Mouse (Mus musculus) midbrain, embryonic 12.5 days (tissue): ENCODE measurements at regions not wholly inside any gene's neighbourhood (a gene's known extent, or its start where the extent isn't known, plus 50 kb on each side); places are given as distances from the start of the nearest gene placed in this dataset.

Source experiments
- ATAC-seq: fragments of 200-750 bp; cut with Nextera tagmentation; 2 replicates; pipeline ENCODE4 v1.8.0; 2017; ENCODE audit warnings: low read depth, moderate TSS enrichment, moderate library complexity; ENCODE audit not compliant: low FRiP score
- H3K27ac ChIP-seq: fragments of 300-500 bp; sonication (generic); replicated peaks from 2 replicates; pipeline ENCODE4 v1.5.1; 2016; ENCODE audit warnings: mild to moderate bottlenecking
- H3K27me3 ChIP-seq: fragments of 300-500 bp; sonication (generic); 2 replicates; pipeline ENCODE4 v1.6.1; 2016; ENCODE audit warnings: mild to moderate bottlenecking
- H3K36me3 ChIP-seq: fragments of 300-500 bp; sonication (generic); 2 replicates; pipeline ENCODE4 v1.6.1; 2016
- H3K4me1 ChIP-seq: fragments of 300-500 bp; sonication (generic); 2 replicates; pipeline ENCODE4 v1.6.1; 2016
- H3K4me2 ChIP-seq: fragments of 300-500 bp; sonication (generic); replicated peaks from 2 replicates; pipeline ENCODE4 v1.6.1; 2016; ENCODE audit warnings: mild to moderate bottlenecking, moderate library complexity
- H3K4me3 ChIP-seq: fragments of 300-500 bp; sonication (generic); 2 replicates; pipeline ENCODE4 v1.5.1; 2016; ENCODE audit warnings: mild to moderate bottlenecking
- H3K9ac ChIP-seq: fragments of 300-500 bp; sonication (generic); replicated peaks from 2 replicates; pipeline ENCODE4 v1.6.1; 2016; ENCODE audit warnings: mild to moderate bottlenecking, moderate library complexity
- H3K9me3 ChIP-seq: fragments of 300-500 bp; sonication (generic); 2 replicates; pipeline ENCODE4 v1.6.1; 2016; ENCODE audit warnings: mild to moderate bottlenecking
- WGBS: fragments of 180-500 bp; shearing (Covaris S2); methylation state at CpG from one replicate; pipeline ENCODE4 v1.1.7; 2016; 5-methylcytosine and 5-hydroxymethylcytosine counted together

- peak; percentile 28; the same call in 1 of the 2 replicates for ATAC-seq
- Histone ChIP-seq H3K9me3 (no peaks in the 10 kb centered on the region), H3K27ac (peak overlapping the region; percentile 90), H3K4me1 (peaks cover 25% of the 10 kb centered on the region), H3K36me3 (no peaks in the 10 kb centered on the region), H3K9ac (no peak overlapping the region), H3K4me3 (no peak overlapping the region), H3K27me3 (no peaks in the 10 kb centered on the region), H3K4me2 (peak overlapping the region; percentile 32)
- WGBS = 21% methylated on average over 12 of the region's 12 CpGs
Measured at GRCm38 (mm10) chr4:81727735-81728581, 285.3 kb upstream of the Mpdz start.

DNA sequence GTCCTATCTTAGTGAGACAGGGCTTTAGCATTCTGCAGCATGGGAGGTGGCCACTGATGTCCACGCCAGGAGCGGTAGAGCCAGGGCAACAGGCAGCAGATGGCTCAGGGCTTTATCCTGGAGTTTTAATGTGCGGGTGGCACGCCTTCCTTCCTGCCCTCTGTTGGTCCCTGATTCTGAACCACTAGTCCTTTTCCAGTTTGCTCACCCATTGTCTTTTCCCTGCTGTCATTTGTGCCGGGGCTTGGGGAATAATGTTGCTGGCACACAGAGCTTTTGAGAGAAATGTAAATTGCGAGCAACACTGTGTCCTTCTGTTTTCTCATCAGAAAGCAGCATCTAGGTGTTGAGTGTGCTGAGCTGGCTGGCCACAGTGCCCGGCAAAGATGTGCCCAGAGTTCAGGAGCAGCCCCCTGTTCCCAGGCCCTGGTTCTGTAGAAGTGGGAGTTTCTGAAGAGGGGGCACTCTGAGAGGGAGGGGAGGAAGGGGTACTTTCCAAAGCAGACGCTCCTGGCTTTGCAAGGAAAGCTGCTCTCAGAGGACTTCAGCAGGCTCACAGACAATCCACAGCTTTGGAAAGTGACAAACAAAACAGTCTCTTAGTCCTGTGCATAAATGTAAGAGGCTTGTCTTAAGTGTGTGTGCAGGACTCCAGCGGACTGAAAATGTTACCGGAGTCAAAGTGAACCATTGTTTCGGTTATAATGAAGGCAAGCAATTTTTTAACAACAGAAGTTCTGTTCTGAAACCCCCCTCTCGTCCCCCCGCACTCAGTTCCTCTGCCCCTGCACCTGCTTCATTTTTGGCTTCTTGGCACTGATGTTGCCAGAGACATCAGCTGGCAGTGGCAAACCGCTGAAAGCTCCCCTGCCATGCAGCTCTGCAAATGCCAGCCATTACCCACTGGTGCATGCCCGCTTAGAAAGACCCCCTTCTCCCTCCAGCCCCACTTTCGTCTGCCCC is 284.4 kb upstream of the Mpdz start:
- no peak overlapping the region for H3K9ac ChIP-seq
- no peaks in the 10 kb centered on the region for H3K27me3 ChIP-seq
- WGBS = 37% methylated on average over 16 of the region's 16 CpGs
- peaks cover 25% of the 10 kb centered on the region for H3K4me1 ChIP-seq
- H3K4me2 ChIP-seq = peak overlapping the region; percentile 32
- ATAC-seq = peak; percentile 85
- peak overlapping the region; percentile 90 for H3K27ac ChIP-seq
- no peak overlapping the region for H3K4me3 ChIP-seq
- H3K36me3 ChIP-seq = no peaks in the 10 kb centered on the region
- no peaks in the 10 kb centered on the region for H3K9me3 ChIP-seq

DNA sequence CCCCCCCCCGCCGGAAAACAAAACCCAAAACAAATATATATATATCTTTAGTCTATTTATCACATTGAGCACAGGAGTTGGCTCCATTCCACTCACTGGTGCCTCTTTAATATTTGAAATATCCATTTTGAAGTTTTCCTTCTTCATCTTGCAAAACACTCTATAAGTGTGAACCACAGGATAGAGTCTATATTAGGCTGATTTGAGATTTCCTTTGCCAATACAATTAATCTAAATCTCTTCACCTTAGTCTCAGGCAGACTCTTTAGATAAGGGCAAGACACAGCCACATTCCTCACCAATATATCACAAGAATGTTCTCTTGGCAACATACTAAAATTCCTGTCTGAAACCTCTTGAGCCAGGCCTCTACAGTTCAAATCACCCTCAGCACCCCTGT is 282.1 kb upstream of the Mpdz start:
- Histone ChIP-seq H3K27me3 (no peaks in the 10 kb centered on the region), H3K9me3 (no peaks in the 10 kb centered on the region), H3K4me1 (peaks cover 25% of the 10 kb centered on the region), H3K36me3 (no peaks in the 10 kb centered on the region), H3K4me3 (no peak overlapping the region), H3K4me2 (no peak overlapping the region), H3K9ac (no peak overlapping the region), H3K27ac (no peak overlapping the region)
- ATAC-seq = no peak
- 90% methylated on average over 2 of the region's 2 CpGs for WGBS

DNA sequence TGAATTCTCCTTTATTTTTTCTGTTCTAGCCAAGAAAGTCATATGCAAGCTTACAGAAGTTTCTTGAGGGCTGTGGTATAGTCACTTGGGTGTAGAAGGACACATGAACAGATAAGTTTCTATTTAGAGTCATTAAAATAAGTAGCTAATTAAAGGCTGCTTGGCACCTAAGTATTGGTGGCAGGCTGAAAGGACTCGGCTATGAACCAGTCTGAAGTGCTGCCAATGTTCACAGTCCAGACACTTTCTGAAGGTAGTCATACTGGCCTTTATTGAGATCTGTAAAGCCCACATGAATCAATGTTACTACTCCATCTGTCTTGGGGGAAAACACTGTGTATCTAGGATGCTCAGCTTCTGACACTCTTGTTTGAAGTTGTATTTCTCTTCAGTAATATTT is 269.8 kb upstream of the Mpdz start:
- Histone ChIP-seq H3K9me3 (no peaks in the 10 kb centered on the region), H3K9ac (no peak overlapping the region), H3K4me2 (no peak overlapping the region), H3K4me3 (no peak overlapping the region), H3K36me3 (no peaks in the 10 kb centered on the region), H3K27me3 (no peaks in the 10 kb centered on the region), H3K27ac (no peak overlapping the region), H3K4me1 (no peaks in the 10 kb centered on the region)
- ATAC-seq = no peak
- 92% methylated on average over 1 of the region's 1 CpGs for WGBS

GRCm38 (mm10) chr4:81695182-81695581 is 252.6 kb upstream of the Mpdz start:
- H3K9ac ChIP-seq = no peak overlapping the region
- no peak overlapping the region for H3K4me3 ChIP-seq
- no peaks in the 10 kb centered on the region for H3K36me3 ChIP-seq
- H3K4me2 ChIP-seq = no peak overlapping the region
- no peak overlapping the region for H3K27ac ChIP-seq
- ATAC-seq = no peak
- H3K9me3 ChIP-seq = no peaks in the 10 kb centered on the region
- H3K27me3 ChIP-seq = no peaks in the 10 kb centered on the region
- no peaks in the 10 kb centered on the region for H3K4me1 ChIP-seq

- Histone ChIP-seq H3K4me3 (no peak overlapping the region), H3K27me3 (no peaks in the 10 kb centered on the region), H3K36me3 (no peaks in the 10 kb centered on the region), H3K9me3 (no peaks in the 10 kb centered on the region), H3K4me1 (no peaks in the 10 kb centered on the region), H3K27ac (no peak overlapping the region), H3K4me2 (no peak overlapping the region), H3K9ac (no peak overlapping the region)
- WGBS = 86% methylated on average over 2 of the region's 2 CpGs
- no peak for ATAC-seq
Measured at GRCm38 (mm10) chr4:81677205-81677604, 234.6 kb upstream of the Mpdz start.

DNA sequence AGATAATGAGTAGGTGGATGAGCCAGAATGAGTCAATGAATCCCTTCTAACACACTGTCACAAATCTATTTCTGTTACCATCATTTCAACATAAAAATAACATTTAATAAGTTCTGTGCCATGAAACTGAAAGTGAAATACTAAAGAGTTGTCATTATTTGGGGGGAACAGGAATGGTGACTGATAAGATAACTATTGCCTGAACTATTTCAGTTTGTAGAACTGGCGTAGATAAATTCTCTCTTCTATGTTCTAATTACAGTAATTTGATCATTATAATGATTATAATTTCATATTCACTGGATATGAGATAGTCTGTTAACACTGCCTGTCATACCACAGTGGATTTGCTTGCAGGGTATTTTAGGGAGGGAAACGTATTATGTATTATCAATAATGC is 232.3 kb upstream of the Mpdz start:
- Histone ChIP-seq H3K36me3 (no peaks in the 10 kb centered on the region), H3K4me1 (no peaks in the 10 kb centered on the region), H3K4me2 (no peak overlapping the region), H3K9ac (no peak overlapping the region), H3K27me3 (no peaks in the 10 kb centered on the region), H3K4me3 (no peak overlapping the region), H3K9me3 (no peaks in the 10 kb centered on the region), H3K27ac (no peak overlapping the region)
- no peak for ATAC-seq
- WGBS = 90% methylated on average over 2 of the region's 2 CpGs

GRCm38 (mm10) chr4:81673398-81674265 is 231.0 kb upstream of the Mpdz start:
- H3K27ac ChIP-seq = no peak overlapping the region
- 87% methylated on average over 4 of the region's 4 CpGs for WGBS
- no peak for ATAC-seq

GRCm38 (mm10) chr4:81671986-81672385 is 229.4 kb upstream of the Mpdz start:
- no peak overlapping the region for H3K4me2 ChIP-seq
- WGBS = 85% methylated on average over 2 of the region's 2 CpGs
- H3K36me3 ChIP-seq = no peaks in the 10 kb centered on the region
- H3K9me3 ChIP-seq = no peaks in the 10 kb centered on the region
- no peak for ATAC-seq
- H3K27ac ChIP-seq = no peak overlapping the region
- no peaks in the 10 kb centered on the region for H3K27me3 ChIP-seq
- no peak overlapping the region for H3K4me3 ChIP-seq
- peaks cover 5% of the 10 kb centered on the region; the same call in 1 of the 2 replicates for H3K4me1 ChIP-seq
- no peak overlapping the region for H3K9ac ChIP-seq

More at GRCm38 (mm10) chr4:81673398-81674265, 231.0 kb upstream of the Mpdz start:
- no peak overlapping the region for H3K4me2 ChIP-seq
- no peaks in the 10 kb centered on the region for H3K36me3 ChIP-seq
- no peaks in the 10 kb centered on the region for H3K27me3 ChIP-seq
- H3K9ac ChIP-seq = no peak overlapping the region
- no peaks in the 10 kb centered on the region for H3K9me3 ChIP-seq
- no peak overlapping the region for H3K4me3 ChIP-seq
- peaks cover 5% of the 10 kb centered on the region; the same call in 1 of the 2 replicates for H3K4me1 ChIP-seq

GRCm38 (mm10) chr4:81669181-81669580 is 226.6 kb upstream of the Mpdz start:
- Histone ChIP-seq H3K27me3 (no peaks in the 10 kb centered on the region), H3K4me2 (no peak overlapping the region), H3K4me1 (peaks cover 5% of the 10 kb centered on the region; the same call in 1 of the 2 replicates), H3K9ac (no peak overlapping the region), H3K4me3 (no peak overlapping the region), H3K27ac (0 out of 2 replicates have a peak overlapping the region, but pooled peaks have one; percentile 4), H3K36me3 (no peaks in the 10 kb centered on the region), H3K9me3 (no peaks in the 10 kb centered on the region)
- 22% methylated on average over 3 of the region's 3 CpGs for WGBS
- ATAC-seq = peak; percentile 75

DNA sequence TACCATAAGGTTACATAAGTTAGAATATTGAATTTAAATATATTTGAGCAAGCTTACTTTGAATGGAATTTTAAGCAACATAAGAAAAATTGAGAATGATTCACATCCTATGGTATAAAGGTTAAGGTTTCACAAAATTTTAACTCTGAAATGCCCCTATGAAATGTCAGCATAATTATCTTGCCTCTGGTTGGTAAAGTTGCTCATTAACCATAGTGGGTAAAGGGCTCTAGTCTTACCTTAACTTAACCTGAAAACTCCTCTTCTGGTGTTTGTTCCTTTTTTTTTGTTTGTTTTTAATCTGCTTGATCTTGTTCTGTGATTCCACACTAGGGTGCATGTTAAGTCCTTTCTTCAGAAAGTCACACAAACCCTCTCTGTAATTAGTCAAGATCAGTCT is 218.5 kb upstream of the Mpdz start:
- Histone ChIP-seq H3K27ac (no peak overlapping the region), H3K9me3 (no peaks in the 10 kb centered on the region), H3K9ac (no peak overlapping the region), H3K36me3 (no peaks in the 10 kb centered on the region), H3K4me2 (no peak overlapping the region), H3K4me1 (no peaks in the 10 kb centered on the region), H3K27me3 (no peaks in the 10 kb centered on the region), H3K4me3 (no peak overlapping the region)
- no peak for ATAC-seq
